Mouse (Mus musculus) hindbrain, postnatal 0 days (tissue): ENCODE measurements around the gene Alg12. TPM values are rescaled to one million over a fixed set of nuclear protein-coding genes. Genes with fewer than 3 reads are reported as not detected.

Experiments used
- ATAC-seq: fragments of 200-750 bp; cut with Nextera tagmentation; 2 replicates; pipeline ENCODE4 v1.8.0; 2017; ENCODE audit warnings: mild to moderate bottlenecking, moderate TSS enrichment, moderate library complexity
- DNase-seq: peaks from one replicate; pipeline ENCODE4 v3.0.0-alpha.2; 2015; ENCODE audit warnings: low spot score
- H3K27ac ChIP-seq: fragments of 300-500 bp; sonication (generic); 2 replicates; pipeline ENCODE4 v1.5.1; 2014; ENCODE audit warnings: mild to moderate bottlenecking
- H3K27me3 ChIP-seq: fragments of 300-500 bp; sonication (generic); 2 replicates; pipeline ENCODE4 v1.6.1; 2014; ENCODE audit warnings: low read length, mixed read lengths; ENCODE audit not compliant: insufficient read depth
- H3K36me3 ChIP-seq: fragments of 300-500 bp; sonication (generic); 2 replicates; pipeline ENCODE4 v1.6.1; 2014; ENCODE audit warnings: low read length, mixed read lengths; ENCODE audit not compliant: insufficient read depth
- H3K4me1 ChIP-seq: fragments of 300-500 bp; sonication (generic); 2 replicates; pipeline ENCODE4 v1.6.1; 2014; ENCODE audit warnings: antibody characterized with exemption, low read length, mixed read lengths; ENCODE audit not compliant: insufficient read depth
- H3K4me2 ChIP-seq: fragments of 300-500 bp; sonication (generic); 2 replicates; pipeline ENCODE4 v1.6.1; 2014; ENCODE audit warnings: low read depth, mild to moderate bottlenecking, low read length, moderate library complexity, mixed read lengths
- H3K4me3 ChIP-seq: fragments of 300-500 bp; sonication (generic); 2 replicates; pipeline ENCODE4 v1.5.1; 2014; ENCODE audit warnings: low read length
- H3K9ac ChIP-seq: fragments of 300-500 bp; sonication (generic); replicated peaks from 2 replicates; pipeline ENCODE4 v1.6.1; 2014; ENCODE audit warnings: mild to moderate bottlenecking, low read length, moderate library complexity, mixed read lengths
- H3K9me3 ChIP-seq: fragments of 300-500 bp; sonication (generic); 2 replicates; pipeline ENCODE4 v1.6.1; 2016; ENCODE audit warnings: low read length, mixed read lengths
- CTCF ChIP-seq: IDR thresholded peaks from 2 replicates; pipeline ENCODE4 v1.5.1; 2016; ENCODE audit warnings: antibody characterized with exemption, control low read depth, low read depth
- WGBS: fragments of 180-500 bp; shearing (Covaris S2); extraction: QIAGEN DNeasy Blood & Tissue Kit; methylation state at CpG from one replicate; pipeline ENCODE4 v1.1.7; 2014; 5-methylcytosine and 5-hydroxymethylcytosine counted together
- polyA plus RNA-seq: library from polyadenylated mRNA; unstranded; fragments of >200 nt; fragmentation: Nextera tagmentation; extraction: Ambion mirVana; gene quantifications from 2 replicates; pipeline ENCODE4 v1.2.1, GENCODE M21; 2015
- total RNA-seq: library from RNA; depleted of rRNA; stranded (reverse); fragments of >200 nt; gene quantifications from 2 replicates; pipeline ENCODE4 v1.2.3, GENCODE M21; 2014

Alg12 gene
- total and polyA plus RNA-seq, 2 experiments from 2014 or later = 7.2 to 12.7 TPM

DNA sequence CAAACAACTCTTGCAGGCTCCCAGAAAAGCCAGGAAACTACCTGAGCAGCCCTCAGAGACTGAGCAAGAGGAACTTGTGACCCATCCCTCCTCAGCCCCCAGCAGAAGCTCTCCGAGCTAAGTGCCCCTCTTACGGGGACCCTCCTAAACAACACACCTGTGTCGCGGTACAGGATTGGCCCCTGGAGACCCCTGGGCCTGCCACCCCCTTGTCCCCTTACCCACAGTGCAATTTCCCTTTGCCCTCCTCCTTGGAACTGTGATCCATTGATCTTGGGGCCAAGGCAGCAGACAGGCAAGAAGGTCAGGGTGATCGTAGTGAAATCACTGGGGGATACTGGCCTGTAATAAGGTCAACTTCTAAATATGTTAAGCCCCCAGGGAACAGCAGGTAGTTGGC lies 17.5 kb upstream of the Alg12 start:
- Histone ChIP-seq H3K9me3 (no peaks in the 10 kb centered on the region), H3K4me2 (peak overlapping the region; percentile 61), H3K9ac (no peak overlapping the region), H3K36me3 (no peaks in the 10 kb centered on the region), H3K4me3 (peak overlapping the region; percentile 40; the same call in 1 of the 2 replicates), H3K27me3 (no peaks in the 10 kb centered on the region), H3K4me1 (peaks cover 17% of the 10 kb centered on the region; the same call in 1 of the 2 replicates), H3K27ac (no peak overlapping the region)
- WGBS = 75% methylated on average over 5 of the region's 5 CpGs
- no peak for ATAC-seq
- no peak for DNase-seq
- TF ChIP-seq CTCF = no peak

DNA sequence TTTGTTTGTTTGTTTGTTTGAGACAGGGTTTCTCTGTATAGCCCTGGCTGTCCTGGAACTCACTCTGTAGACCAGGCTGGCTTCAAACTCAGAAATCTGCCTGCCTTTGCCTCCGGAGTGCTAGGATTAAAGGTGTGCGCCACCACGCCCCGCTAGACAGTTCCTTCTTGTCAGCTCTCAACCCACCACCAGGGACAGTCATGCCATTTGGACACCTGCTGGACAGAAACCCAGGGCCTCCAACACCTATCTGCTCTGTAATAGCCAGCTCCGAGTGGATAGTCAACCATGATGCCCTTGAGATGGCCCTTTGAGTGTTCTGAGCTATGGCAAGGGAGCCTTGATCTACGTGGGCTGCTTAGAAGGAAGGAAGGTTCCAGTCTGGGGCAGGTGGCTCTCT lies 16.9 kb upstream of the Alg12 start:
- Histone ChIP-seq H3K4me3 (no peak overlapping the region), H3K4me1 (peaks cover 17% of the 10 kb centered on the region; the same call in 1 of the 2 replicates), H3K4me2 (no peak overlapping the region), H3K27me3 (no peaks in the 10 kb centered on the region), H3K9ac (no peak overlapping the region), H3K9me3 (no peaks in the 10 kb centered on the region), H3K36me3 (no peaks in the 10 kb centered on the region), H3K27ac (no peak overlapping the region)
- ATAC-seq (no peak), DNase-seq (no peak)
- WGBS = 88% methylated on average over 6 of the region's 6 CpGs
- TF ChIP-seq CTCF = peak; percentile 43

DNA sequence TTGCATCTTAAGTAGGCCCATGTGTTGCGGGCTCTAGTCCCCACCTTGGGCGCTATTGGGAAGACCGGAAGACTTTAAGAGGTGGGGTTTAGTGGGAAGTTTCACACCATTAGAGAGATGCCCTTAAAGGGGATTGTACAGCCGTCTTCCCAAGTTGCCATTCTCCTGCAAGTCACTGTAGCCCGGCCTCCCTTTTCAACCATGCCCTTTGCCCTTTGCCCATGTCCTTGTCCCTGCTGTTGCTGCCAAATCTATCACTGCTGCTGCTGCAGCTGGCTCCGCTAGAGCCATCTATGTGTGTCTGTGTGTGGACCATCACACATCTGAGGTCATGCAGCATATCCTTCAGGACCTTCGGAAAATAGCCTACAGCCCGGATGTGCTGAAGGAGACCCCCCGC lies 13.4 kb upstream of the Alg12 start:
- ATAC-seq (no peak), DNase-seq (no peak)
- Histone ChIP-seq H3K4me3 (no peak overlapping the region), H3K9ac (no peak overlapping the region), H3K4me1 (peaks cover 4% of the 10 kb centered on the region; the same call in 1 of the 2 replicates), H3K9me3 (no peaks in the 10 kb centered on the region), H3K27ac (no peak overlapping the region), H3K36me3 (no peaks in the 10 kb centered on the region), H3K4me2 (no peak overlapping the region), H3K27me3 (no peaks in the 10 kb centered on the region)
- WGBS = 83% methylated on average over 9 of the region's 9 CpGs
- TF ChIP-seq CTCF = no peak

DNA sequence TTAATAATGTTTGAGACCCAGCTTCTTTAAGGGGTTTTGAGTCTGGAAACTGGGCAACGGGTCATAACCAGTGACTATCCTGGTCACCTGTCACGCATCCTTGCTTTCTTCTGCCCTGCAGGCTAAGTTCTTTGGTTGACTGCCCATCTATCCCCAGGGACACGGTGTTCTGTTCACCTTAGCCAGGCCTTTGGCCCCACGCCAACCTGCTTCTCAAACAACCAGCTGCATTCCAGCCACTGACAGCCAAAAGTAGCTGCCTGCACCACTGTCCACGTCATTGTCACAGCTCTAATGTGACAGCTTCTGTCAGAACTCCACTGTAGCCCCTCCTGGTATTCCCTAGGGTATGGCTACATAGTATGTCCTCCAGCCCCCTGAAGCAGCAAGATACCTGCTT lies 12.4 kb upstream of the Alg12 start:
- WGBS = 59% methylated on average over 5 of the region's 5 CpGs
- TF ChIP-seq CTCF = no peak
- no peak overlapping the region for H3K27ac ChIP-seq

DNA sequence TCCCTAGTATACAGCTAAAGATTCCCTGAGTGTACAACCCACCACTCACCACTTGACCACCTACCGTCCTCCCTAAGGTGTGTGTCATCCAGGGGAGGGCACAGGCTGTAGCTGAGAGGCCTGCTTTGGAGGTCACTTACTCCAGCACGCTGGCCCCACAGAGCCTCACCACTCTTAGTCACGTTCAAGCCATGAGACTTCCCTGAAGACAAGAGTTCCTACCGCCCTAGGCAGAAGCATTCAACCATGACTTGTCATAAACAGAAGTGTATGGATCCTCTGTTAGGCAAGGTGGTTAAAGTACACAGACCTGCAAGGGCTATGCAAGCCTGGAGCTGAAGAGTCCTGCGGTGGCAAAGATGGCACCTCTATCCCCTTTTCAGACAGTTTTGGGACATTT lies 11.6 kb upstream of the Alg12 start:
- WGBS = 78% methylated on average over 5 of the region's 5 CpGs
- Histone ChIP-seq H3K4me3 (no peak overlapping the region), H3K4me1 (no peaks in the 10 kb centered on the region), H3K4me2 (no peak overlapping the region), H3K9me3 (no peaks in the 10 kb centered on the region), H3K27me3 (no peaks in the 10 kb centered on the region), H3K9ac (no peak overlapping the region), H3K36me3 (peaks cover 9% of the 10 kb centered on the region), H3K27ac (no peak overlapping the region)
- no peak for DNase-seq
- no peak for ATAC-seq
- TF ChIP-seq CTCF = no peak

More for the DNA sequence above, 12.4 kb upstream of the Alg12 start:
- Histone ChIP-seq H3K9me3 (no peaks in the 10 kb centered on the region), H3K4me3 (no peak overlapping the region), H3K9ac (no peak overlapping the region), H3K4me1 (no peaks in the 10 kb centered on the region), H3K27me3 (no peaks in the 10 kb centered on the region), H3K4me2 (no peak overlapping the region), H3K36me3 (peaks cover 2% of the 10 kb centered on the region)
- peak; percentile 2 for DNase-seq
- no peak for ATAC-seq

DNA sequence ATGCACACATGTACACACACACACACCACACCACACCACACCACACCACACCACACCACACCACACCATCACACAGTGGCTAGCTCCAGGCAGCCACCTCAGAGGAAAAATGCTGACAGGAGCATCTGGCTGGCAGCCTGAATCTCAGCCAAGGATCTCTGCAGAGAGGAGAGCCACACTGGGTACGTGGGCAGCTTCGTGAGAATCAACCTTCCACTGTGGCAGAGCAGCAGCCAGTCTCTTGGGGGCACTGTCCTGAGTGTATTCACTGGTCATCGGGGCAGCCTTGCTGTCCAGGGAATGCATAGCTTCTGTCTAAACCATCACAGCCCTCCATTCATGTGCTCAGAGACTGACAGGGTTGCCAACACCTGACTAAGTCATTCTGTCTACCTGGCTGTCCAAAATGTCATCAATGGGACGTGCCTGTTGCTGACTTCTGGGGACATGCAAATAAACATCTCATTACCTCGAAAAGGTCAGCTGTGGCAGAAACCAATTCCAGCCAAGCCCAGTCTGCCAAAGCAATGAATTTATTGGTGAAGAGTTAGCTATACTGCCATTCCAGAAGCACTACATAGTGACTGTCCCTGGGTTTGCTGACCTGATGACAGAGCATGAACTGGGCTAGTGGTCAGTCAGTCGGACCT lies 10.8 kb upstream of the Alg12 start:
- H3K27ac ChIP-seq = no peak overlapping the region
- H3K27me3 ChIP-seq = no peaks in the 10 kb centered on the region
- no peaks in the 10 kb centered on the region for H3K4me1 ChIP-seq
- ATAC-seq = no peak
- no peak overlapping the region for H3K4me3 ChIP-seq
- H3K4me2 ChIP-seq = no peak overlapping the region
- no peaks in the 10 kb centered on the region for H3K9me3 ChIP-seq
- no peak for TF ChIP-seq CTCF
- H3K9ac ChIP-seq = no peak overlapping the region
- H3K36me3 ChIP-seq = peaks cover 15% of the 10 kb centered on the region
- WGBS = 72% methylated on average over 6 of the region's 6 CpGs
- DNase-seq = no peak
